Mouse (Mus musculus): ENCODE results near the gene Bri3bp.
"Not testable (repeated sequence)": the region's sequence is repeated elsewhere in the genome, so short reads cannot be mapped to it uniquely, and the experiment has no call there.

Bri3bp gene

GRCm38 (mm10) chr5:125441234-125442114, at the start of gene Bri3bp:
Gene Bri3bp, plus strand, starts transcription at chr5:125441568.
- DNase-seq (ENCODE audit: low spot score) = peak; percentile 84

- no peak for DNase-seq (ENCODE audit: low spot score)
Observed at GRCm38 (mm10) chr5:125391609-125392008, 49.8 kb upstream of the Bri3bp start.

DNA sequence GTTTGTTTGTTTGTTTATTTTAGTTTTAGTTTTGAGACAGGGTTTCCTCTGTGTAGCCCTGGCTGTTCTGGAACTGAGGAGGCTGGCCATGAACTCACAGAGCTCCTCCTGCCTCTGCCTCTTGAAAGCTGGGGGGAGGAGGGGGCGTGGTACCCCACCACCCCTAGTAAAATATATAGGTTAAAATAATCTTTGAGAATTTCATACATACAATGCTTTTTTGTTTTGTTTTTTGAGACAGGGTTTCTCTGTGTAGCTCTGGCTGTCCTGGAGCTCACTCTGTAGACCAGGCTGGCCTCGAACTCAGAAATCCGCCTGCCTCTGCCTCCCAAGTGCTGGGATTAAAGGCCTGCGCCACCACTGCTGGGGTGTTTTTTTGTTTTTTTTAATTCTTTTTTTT, 49.2 kb upstream of the Bri3bp start:
- not testable (repeated sequence) for DNase-seq (ENCODE audit: low spot score)

- no peak for DNase-seq (ENCODE audit: low spot score)
Observed at GRCm38 (mm10) chr5:125392618-125392976, 48.8 kb upstream of the Bri3bp start.

GRCm38 (mm10) chr5:125392977-125393621, 48.3 kb upstream of the Bri3bp start:
- DNase-seq (ENCODE audit: low spot score) = peak; percentile 94

- DNase-seq (ENCODE audit: low spot score) = peak; percentile 90
Observed at GRCm38 (mm10) chr5:125393622-125394603, 47.5 kb upstream of the Bri3bp start.

GRCm38 (mm10) chr5:125395008-125395407, 46.4 kb upstream of the Bri3bp start:
- no peak for DNase-seq (ENCODE audit: low spot score)

DNA sequence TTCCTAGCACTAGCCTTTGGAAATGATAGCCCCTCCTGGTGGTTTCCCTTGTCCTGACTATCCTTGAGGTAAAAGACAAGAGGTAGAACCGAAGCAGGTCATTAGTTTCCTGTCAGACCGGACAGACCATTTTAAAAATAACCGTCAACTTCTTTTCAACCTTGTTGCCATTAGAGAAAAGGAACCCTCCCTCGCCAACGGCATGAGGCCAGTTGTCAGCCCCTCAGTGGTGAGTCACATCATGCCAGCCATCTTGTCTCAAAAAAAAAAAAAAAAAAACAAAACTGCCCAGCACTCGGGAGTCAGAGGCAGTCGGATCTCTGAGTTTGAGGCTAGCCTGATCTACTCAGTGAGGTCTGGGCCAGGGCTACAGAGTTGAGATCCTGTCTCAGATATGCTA, 40.5 kb upstream of the Bri3bp start:
- DNase-seq (ENCODE audit: low spot score) = no peak

DNA sequence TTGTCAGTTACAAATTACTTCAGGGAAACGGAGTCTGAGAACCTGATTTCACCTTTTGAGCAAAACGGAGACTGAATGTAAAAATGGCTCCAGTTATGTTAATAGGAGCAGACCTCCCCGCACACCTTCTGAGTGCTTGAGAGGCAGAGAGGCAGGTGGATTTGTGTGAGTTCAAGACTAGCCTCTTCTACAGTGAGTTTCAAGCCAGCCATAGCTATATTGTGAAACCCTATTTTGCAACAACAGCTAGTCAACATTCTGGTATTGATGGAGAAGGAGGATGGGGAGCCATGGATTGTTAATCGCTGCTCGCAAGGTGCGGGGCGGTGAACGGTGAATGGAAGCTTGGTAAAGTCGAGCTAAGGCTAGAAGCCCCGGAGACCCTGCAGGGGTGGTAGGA, 38.9 kb upstream of the Bri3bp start:
- no peak for DNase-seq (ENCODE audit: low spot score)

DNA sequence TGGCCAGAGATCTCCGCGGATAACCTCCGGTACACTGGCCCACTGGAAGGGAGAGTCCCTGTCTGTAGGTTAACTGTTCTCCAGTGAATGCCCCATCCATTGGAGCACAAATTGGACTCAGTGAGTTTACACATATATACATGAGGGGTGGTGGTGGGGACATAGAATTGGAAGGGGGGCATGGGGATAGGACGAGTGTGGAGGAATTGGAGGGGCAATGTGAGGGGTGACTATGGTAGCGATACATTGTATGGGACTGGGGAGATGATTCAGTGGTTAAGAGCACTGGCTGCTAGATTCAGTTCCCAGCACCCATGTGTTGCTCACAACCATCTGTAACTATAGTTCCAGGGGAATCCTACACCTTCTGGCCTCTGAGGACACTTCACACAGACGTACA, 38.4 kb upstream of the Bri3bp start:
- no peak for DNase-seq (ENCODE audit: low spot score)

- DNase-seq (ENCODE audit: low spot score) = peak; percentile 91
Observed at GRCm38 (mm10) chr5:125403481-125404465, 37.6 kb upstream of the Bri3bp start.

DNA sequence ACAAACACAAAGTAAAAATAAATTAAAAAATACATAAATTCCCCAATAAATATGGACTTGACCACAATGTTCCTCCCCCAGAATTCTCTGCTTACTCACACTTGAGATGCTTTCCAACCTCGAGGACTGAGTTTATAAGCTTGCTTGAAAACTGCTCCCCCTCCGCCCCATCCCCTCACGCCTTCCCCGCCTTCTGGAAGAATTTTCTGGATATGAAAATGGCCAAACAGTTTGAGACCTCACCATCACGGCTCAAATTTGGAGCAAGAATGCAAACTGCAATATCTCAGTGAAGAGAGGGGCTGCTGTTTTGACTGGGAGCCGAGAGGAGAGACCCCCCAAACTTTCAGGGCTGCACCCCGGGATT, 36.8 kb upstream of the Bri3bp start:
- peak; percentile 51 for DNase-seq (ENCODE audit: low spot score)

DNA sequence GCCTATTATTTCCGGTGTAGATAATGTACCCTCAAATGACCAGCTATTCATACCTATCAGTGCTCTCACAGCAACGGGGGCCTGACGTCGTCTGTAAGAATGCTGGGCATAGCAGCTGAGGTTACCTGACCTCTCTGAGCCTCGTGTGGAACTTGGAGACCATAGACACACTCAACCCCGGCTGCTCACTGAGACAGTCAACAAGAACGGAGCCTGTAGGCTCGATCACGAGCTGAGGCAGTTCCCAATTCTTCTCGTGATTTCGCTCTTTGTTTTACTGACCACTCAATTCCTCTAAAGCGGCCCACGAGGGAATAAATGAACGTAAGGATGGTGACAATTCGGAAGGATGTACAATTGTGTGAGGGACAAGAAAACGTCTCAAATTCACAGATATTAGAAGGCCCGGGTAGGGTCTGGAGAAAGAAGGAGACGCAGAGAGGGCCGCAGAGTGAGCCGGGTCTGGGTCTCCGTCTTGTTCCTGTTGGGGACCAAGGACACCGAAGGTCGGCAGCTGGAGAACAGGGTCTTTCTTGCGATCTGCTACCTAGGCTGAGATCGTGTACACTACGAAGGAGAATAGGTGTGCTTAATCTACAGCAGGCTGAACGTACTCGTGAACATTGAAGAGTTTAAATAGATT, 36.3 kb upstream of the Bri3bp start:
- DNase-seq (ENCODE audit: low spot score) = peak; percentile 77

DNA sequence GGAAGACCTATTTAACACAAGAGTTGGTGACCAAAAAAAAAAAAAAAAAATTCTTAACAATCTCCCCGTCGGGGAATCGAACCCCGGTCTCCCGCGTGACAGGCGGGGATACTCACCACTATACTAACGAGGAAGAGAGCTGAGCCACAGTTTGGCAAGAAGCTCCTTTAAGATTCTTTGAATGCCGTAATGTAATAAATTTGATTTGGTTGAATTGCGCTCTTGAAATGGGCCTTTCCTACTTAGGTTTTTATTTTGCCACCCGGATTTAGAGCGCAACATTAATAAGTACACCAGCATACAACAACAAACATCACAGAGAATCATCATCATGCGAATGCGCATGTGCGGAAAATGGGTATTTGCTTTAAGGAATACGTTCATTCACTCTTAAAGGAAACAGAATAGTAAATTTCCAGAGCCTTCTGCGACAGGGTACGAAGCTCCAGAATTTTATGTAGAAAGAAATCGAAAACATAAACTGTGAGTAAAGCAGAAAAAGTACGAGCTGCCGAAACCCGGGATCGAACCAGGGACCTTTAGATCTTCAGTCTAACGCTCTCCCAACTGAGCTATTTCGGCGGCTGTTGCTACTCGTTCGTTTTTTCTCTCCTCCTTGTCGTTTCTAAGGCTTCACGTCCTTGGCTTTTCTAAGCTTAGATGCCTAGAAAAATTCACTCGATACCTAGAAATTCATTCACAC, 35.7 kb upstream of the Bri3bp start:
- DNase-seq (ENCODE audit: low spot score) = peak; percentile 99

DNA sequence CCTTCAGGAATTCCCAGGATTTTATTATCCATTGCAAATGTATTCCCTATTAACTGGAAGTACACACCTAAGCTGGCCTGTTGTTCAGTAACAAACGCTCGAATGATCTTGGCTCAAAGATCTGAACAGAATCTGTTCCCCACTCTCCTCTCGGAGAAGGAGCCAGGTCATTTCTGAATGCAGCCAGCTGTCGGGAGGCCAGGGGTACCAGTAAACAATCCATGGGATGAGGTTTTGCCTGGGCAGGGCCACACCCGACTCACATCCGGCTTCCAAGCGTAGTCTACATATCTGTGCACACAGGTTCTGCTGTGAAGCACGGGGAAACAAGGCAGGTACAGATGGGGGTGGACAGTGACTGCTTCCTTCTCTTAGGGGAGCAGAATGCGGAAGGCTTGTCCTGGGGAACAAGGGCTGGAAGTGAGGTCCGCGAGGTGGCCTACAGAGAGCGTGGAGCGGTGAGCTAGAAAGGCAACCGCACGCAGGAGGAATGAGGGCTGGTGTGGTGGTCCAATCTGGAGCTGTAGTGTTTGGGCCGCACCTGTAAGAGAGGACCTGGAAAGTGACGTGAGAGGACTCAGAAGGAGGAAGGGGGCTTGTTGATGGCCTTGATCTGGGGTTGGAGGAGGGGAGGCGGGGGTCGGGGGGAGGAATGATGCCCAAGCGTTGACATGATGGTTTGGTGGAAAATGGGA, 34.9 kb upstream of the Bri3bp start:
- peak; percentile 67 for DNase-seq (ENCODE audit: low spot score)

GRCm38 (mm10) chr5:125407020-125407830, 34.1 kb upstream of the Bri3bp start:
- peak; percentile 13 for DNase-seq (ENCODE audit: low spot score)

DNA sequence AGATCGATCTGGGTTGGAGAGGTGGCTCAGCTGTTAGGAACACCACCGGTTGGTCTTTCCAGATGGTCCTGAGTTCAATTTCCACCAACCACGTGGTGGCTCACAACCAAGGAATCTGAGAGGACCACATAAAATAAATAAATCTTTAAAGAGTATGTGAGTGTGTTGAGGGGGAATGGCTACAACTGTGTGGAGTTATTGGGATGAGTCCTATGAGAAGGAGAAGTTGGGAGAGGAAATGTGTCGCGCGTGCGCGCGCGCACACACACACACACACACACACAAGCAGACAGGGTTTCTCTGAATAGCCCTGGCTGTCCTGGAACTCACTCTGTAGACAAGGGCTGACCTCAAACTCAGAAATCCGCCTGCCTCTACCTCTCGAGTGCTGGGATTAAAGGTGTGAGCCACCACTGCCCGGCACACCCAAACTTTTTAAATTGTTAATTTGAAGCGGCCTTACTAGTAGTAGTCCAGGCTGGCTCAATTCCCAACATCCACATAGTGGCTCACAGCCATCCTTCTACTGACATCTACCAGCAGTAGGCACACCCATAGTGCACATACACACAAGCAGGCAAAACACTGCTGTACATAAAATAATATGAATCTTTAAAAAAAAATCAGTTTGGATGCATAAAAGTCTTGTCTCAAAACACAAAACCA, 33.3 kb upstream of the Bri3bp start:
- DNase-seq (ENCODE audit: low spot score) = no peak

- DNase-seq (ENCODE audit: low spot score) = peak; percentile 94
Observed at GRCm38 (mm10) chr5:125408842-125409241, 32.5 kb upstream of the Bri3bp start.

Measured in retina, embryonic 14.5 days (tissue).